Mouse (Mus musculus): ENCODE data around the gene Acbd7. TPM values are rescaled to one million over a fixed set of nuclear protein-coding genes. Genes with fewer than 3 reads are reported as not detected.

Gene Acbd7
- polyA plus RNA-seq (2016; fragmentation: Nextera tagmentation; extraction: Ambion mirVana), result 0.67 TPM in 1 of 2 replicates, not detected in the other

DNA sequence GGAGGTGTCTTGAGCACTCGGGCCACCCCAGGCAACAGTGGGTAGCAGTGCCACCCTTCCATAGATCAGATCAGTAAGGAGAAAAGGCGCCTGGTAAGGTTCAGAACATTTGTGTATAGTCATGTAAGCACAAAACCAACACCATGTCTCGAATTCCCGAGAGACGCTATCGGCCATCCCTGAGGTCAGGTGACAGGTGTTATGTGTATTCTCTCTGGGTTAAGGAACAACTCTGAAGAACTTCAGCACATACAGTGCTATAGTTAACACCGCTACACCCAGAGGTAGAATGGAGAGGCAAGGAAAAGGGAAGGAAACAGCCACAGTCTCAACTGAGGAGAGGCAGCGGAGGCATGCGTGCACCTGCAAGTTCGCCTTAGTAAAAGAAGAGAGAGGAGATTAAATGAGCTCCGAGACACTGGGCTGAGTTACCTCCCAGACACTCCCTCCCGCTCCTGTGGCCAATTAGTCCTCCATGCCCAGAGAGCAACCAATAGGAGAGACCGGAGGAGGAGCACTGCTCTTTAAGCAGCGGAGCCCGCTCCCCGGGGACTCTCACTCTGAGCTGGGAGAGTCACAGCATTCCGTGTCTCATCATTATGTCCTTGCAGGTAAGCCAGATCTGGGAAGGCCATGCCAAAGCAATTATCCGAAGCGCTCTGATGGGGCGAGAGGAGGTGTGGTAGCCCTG lies at the start of gene Acbd7:
Gene Acbd7, plus strand, starts transcription at position 558 of the 691 bp plus-strand sequence.
- peaks cover 14% of the 10 kb centered on the region for H3K27me3 ChIP-seq (ENCODE audit: insufficient read depth, poor library complexity, severe bottlenecking)
- no peaks in the 10 kb centered on the region for H3K36me3 ChIP-seq
- H3K4me3 ChIP-seq, result peak within 1 kb of the TSS; percentile 48
- peak; percentile 52 for DNase-seq (ENCODE audit: low spot score)
- peaks cover 21% of the 10 kb centered on the region for H3K4me1 ChIP-seq (replicated peaks)
- 9% methylated on average over 20 of the region's 20 CpGs for WGBS
- H3K27ac ChIP-seq, result no peak within 1 kb of the TSS
- H3K9me3 ChIP-seq, result no peaks in the 10 kb centered on the region

DNA sequence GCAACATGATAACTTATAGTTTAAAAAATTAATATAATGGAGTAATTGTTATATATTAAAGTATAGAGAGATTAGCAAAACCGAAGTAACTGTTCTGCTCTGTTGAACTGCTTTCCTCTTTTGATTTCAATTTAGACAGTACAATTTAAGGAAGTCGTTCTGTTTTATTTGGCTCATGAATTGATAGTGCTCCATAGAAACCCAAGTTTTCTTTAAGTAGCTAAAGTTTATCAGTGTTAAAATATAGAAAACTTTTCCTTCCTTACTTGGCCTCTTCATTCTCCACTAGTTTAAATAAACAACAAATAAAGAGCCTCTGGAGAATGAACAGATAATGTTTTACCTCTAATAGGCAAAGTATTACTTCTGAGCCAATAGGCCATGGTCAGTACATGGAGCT lies 49.7 kb upstream of the Acbd7 start:
- H3K4me1 ChIP-seq (replicated peaks), result peaks cover 26% of the 10 kb centered on the region
- no peak overlapping the region for H3K27ac ChIP-seq
- no peaks in the 10 kb centered on the region for H3K27me3 ChIP-seq (ENCODE audit: insufficient read depth, poor library complexity, severe bottlenecking)
- DNase-seq (ENCODE audit: low spot score), result no peak
- H3K4me3 ChIP-seq, result no peak overlapping the region
- H3K36me3 ChIP-seq, result no peaks in the 10 kb centered on the region
- WGBS, result 91% methylated on average over 2 of the region's 2 CpGs
- no peaks in the 10 kb centered on the region for H3K9me3 ChIP-seq

DNA sequence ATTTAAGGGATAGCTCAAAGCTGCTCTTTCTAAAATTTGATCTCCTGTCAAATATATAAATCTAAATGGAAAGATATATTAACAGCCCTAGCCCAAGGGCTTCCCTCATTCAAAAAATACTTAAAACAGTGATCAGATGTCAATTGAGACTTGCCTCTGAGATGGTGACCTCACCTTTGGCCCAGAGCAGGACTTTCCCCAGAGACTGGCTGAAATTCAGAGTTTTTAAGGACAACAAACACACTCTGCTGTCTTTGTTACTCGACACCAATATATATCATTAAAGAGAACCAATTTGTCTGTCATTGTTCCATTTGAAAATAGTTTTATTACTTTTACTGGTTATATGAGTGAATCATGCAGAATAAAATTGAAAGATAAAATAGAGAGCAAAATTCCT lies 46.4 kb upstream of the Acbd7 start:
- Histone ChIP-seq H3K9me3 (no peaks in the 10 kb centered on the region), H3K27me3 (ENCODE audit: insufficient read depth, poor library complexity, severe bottlenecking) (no peaks in the 10 kb centered on the region), H3K4me3 (no peak overlapping the region), H3K4me1 (replicated peaks) (peaks cover 14% of the 10 kb centered on the region), H3K36me3 (no peaks in the 10 kb centered on the region), H3K27ac (no peak overlapping the region)
- 78% methylated on average over 1 of the region's 1 CpGs for whole genome bisulfite sequencing
- DNase-seq (ENCODE audit: low spot score), result no peak

- no peak for DNase-seq (ENCODE audit: low spot score)
- Histone ChIP-seq H3K4me3 (no peak overlapping the region), H3K36me3 (no peaks in the 10 kb centered on the region), H3K27me3 (ENCODE audit: insufficient read depth, poor library complexity, severe bottlenecking) (no peaks in the 10 kb centered on the region), H3K9me3 (no peaks in the 10 kb centered on the region), H3K27ac (no peak overlapping the region), H3K4me1 (replicated peaks) (no peaks in the 10 kb centered on the region)
- WGBS, result 89% methylated on average over 1 of the region's 1 CpGs
Measured at GRCm38 (mm10) chr2:3292170-3292569, 43.8 kb upstream of the Acbd7 start.

DNA sequence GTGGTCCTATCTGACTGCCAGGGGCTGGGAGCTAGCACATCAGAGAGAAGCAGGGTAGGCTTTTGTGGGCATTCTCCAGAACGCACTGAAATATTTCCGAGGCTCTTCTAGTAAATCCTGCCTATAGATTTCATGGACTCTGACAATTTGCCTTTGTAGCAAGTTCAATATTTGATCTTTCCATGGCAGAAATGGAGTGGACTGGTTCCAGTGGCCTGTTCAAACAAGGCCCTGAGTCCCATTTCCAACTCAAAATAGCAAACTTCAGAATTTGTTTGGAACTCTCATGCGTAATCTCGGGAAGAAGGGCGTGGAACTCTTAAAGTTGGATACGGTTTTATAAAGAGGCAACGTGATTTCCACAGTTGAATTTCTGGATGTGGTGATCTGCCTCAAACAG lies 40.1 kb upstream of the Acbd7 start:
- Histone ChIP-seq H3K36me3 (no peaks in the 10 kb centered on the region), H3K4me1 (replicated peaks) (no peaks in the 10 kb centered on the region), H3K9me3 (no peaks in the 10 kb centered on the region), H3K27me3 (ENCODE audit: insufficient read depth, poor library complexity, severe bottlenecking) (no peaks in the 10 kb centered on the region), H3K4me3 (no peak overlapping the region), H3K27ac (no peak overlapping the region)
- DNase-seq (ENCODE audit: low spot score), result no peak
- 94% methylated on average over 7 of the region's 7 CpGs for WGBS

DNA sequence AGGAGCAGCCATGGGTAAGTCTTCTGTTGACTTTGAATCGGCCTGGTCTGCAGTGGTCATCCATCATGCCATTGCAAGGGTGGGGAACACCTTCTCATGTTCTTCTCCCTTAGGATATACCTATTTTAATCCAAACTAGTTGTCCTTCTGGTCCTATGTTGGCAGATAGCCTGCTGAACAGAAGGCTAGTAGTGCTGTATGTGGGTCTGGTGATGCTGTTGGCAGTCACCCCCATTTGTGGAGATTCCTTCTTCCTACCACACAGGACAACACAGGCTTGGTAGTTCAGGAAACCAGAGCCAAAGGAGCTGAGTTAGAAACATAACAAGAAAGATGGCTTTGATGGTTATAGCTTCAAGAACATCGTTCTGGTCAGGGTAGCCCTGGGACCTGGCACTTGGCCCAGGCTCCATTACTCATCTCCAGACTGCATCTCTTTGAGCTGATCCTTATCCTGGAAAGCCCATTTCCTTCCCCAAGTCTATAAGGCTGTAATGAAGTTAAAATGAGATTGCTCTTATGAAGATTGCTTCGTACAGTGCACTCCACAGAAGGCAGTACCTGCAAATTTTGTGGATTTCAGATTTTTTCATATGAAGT lies 30.4 kb upstream of the Acbd7 start:
- DNase-seq (ENCODE audit: low spot score), result no peak
- H3K4me3 ChIP-seq, result no peak overlapping the region
- WGBS, result 94% methylated on average over 3 of the region's 3 CpGs
- H3K9me3 ChIP-seq, result no peaks in the 10 kb centered on the region
- H3K36me3 ChIP-seq, result peaks cover 35% of the 10 kb centered on the region
- H3K27ac ChIP-seq, result no peak overlapping the region
- no peaks in the 10 kb centered on the region for H3K27me3 ChIP-seq (ENCODE audit: insufficient read depth, poor library complexity, severe bottlenecking)
- H3K4me1 ChIP-seq (replicated peaks), result no peaks in the 10 kb centered on the region

GRCm38 (mm10) chr2:3323132-3323531 lies 12.8 kb upstream of the Acbd7 start:
- Histone ChIP-seq H3K4me1 (replicated peaks) (no peaks in the 10 kb centered on the region), H3K27ac (no peak overlapping the region), H3K27me3 (ENCODE audit: insufficient read depth, poor library complexity, severe bottlenecking) (no peaks in the 10 kb centered on the region), H3K36me3 (peaks cover 88% of the 10 kb centered on the region), H3K9me3 (no peaks in the 10 kb centered on the region), H3K4me3 (no peak overlapping the region)
- no peak for DNase-seq (ENCODE audit: low spot score)
- WGBS, result 88% methylated on average over 2 of the region's 2 CpGs

- Histone ChIP-seq H3K27ac (no peak overlapping the region), H3K27me3 (ENCODE audit: insufficient read depth, poor library complexity, severe bottlenecking) (no peaks in the 10 kb centered on the region), H3K4me3 (no peak overlapping the region), H3K4me1 (replicated peaks) (no peaks in the 10 kb centered on the region), H3K9me3 (no peaks in the 10 kb centered on the region), H3K36me3 (peaks cover 88% of the 10 kb centered on the region)
- DNase-seq (ENCODE audit: low spot score), result no peak
- 95% methylated on average over 7 of the region's 7 CpGs for WGBS
Measured at GRCm38 (mm10) chr2:3324381-3325130, 11.4 kb upstream of the Acbd7 start.

DNA sequence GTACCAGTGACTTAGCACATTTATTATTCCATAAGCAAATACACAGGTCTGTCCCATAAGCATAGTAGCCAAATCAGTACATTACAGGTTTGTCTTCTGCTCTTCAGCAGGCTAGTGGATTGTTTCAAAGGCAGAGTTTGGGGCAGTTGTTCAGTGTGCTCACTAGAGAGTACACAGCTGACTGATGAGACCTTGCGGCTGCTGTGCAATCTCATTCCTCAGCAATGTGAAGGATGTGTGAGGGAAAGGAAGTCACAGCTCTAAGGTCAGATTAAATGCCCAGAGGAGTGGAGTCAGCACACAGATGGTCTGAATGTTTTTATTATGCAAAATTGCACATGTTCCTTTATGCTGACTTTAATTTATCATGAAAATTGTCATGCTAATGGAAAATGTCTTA lies 9.4 kb upstream of the Acbd7 start:
- DNase-seq (ENCODE audit: low spot score), result no peak
- Histone ChIP-seq H3K4me1 (replicated peaks) (peaks cover 8% of the 10 kb centered on the region), H3K27ac (no peak overlapping the region), H3K4me3 (no peak overlapping the region), H3K27me3 (ENCODE audit: insufficient read depth, poor library complexity, severe bottlenecking) (no peaks in the 10 kb centered on the region), H3K9me3 (no peaks in the 10 kb centered on the region), H3K36me3 (peaks cover 76% of the 10 kb centered on the region)
- WGBS, result 96% methylated on average over 1 of the region's 1 CpGs

DNA sequence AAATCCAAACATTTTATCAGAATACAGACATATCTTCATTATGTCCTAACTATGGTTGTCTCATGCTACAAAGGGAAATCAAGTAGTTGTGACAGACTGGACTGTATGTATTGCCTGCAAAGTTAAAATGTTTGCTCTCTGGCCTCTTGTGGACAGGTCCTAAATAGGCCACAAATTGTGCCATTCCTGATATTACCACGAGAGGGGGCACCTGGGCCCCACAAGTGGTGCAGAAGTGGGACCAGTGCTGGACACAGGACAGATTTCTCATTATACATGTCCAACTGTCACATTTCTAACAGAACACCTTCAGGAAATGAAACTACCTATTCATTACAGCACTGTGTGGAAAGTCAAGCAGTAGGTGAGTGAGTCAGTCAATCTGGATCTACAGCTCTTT lies 8.6 kb upstream of the Acbd7 start:
- no peak overlapping the region for H3K4me3 ChIP-seq
- 47% methylated on average over 1 of the region's 1 CpGs for WGBS
- H3K27ac ChIP-seq, result no peak overlapping the region
- no peaks in the 10 kb centered on the region for H3K9me3 ChIP-seq
- H3K4me1 ChIP-seq (replicated peaks), result peaks cover 12% of the 10 kb centered on the region
- peak; percentile 40 for DNase-seq (ENCODE audit: low spot score)
- H3K27me3 ChIP-seq (ENCODE audit: insufficient read depth, poor library complexity, severe bottlenecking), result no peaks in the 10 kb centered on the region
- H3K36me3 ChIP-seq, result peaks cover 69% of the 10 kb centered on the region

- 85% methylated on average over 5 of the region's 5 CpGs for WGBS
- H3K27ac ChIP-seq, result 0 out of 2 replicates have a peak overlapping the region, but pooled peaks have one; percentile 91
- peaks cover 33% of the 10 kb centered on the region for H3K36me3 ChIP-seq
- H3K4me3 ChIP-seq, result peak overlapping the region; percentile 74
- H3K4me1 ChIP-seq (replicated peaks), result peaks cover 21% of the 10 kb centered on the region
- peaks cover 7% of the 10 kb centered on the region for H3K27me3 ChIP-seq (ENCODE audit: insufficient read depth, poor library complexity, severe bottlenecking)
- H3K9me3 ChIP-seq, result no peaks in the 10 kb centered on the region
- DNase-seq (ENCODE audit: low spot score), result no peak
Measured at GRCm38 (mm10) chr2:3331071-3331703, 4.8 kb upstream of the Acbd7 start.

GRCm38 (mm10) chr2:3332056-3332455 lies 3.9 kb upstream of the Acbd7 start:
- 3% methylated on average over 21 of the region's 21 CpGs for WGBS

More at GRCm38 (mm10) chr2:3332056-3332455, 3.9 kb upstream of the Acbd7 start:
- peaks cover 14% of the 10 kb centered on the region for H3K27me3 ChIP-seq (ENCODE audit: insufficient read depth, poor library complexity, severe bottlenecking)
- peaks cover 21% of the 10 kb centered on the region for H3K4me1 ChIP-seq (replicated peaks)
- H3K27ac ChIP-seq, result peak overlapping the region; percentile 91
- no peak for DNase-seq (ENCODE audit: low spot score)
- H3K36me3 ChIP-seq, result peaks cover 25% of the 10 kb centered on the region
- no peaks in the 10 kb centered on the region for H3K9me3 ChIP-seq
- H3K4me3 ChIP-seq, result peak overlapping the region; percentile 74

Data from hindbrain, embryonic 10.5 days (tissue).